Mouse (Mus musculus): ENCODE measurements at regions not wholly inside any gene's neighbourhood (a gene's known extent, or its start where the extent isn't known, plus 50 kb on each side); places are given as distances from the start of the nearest gene placed in this dataset.

- Histone ChIP-seq H3K4me3 (ENCODE audit: low read depth, low read length) (no peak overlapping the region), H3K4me1 (replicated peaks; ENCODE audit: control insufficient read depth, insufficient read depth, low read length) (no peaks in the 10 kb centered on the region), H3K27ac (ENCODE audit: low read depth, low read length) (no peak overlapping the region), H3K4me2 (no peak overlapping the region), H3K9me3 (ENCODE audit: control insufficient read depth, low read length) (no peaks in the 10 kb centered on the region; the same call in 1 of the 2 replicates), H3K9ac (ENCODE audit: low read depth, low read length) (no peak overlapping the region), H3K27me3 (replicated peaks; ENCODE audit: control insufficient read depth, insufficient read depth, low read length) (no peaks in the 10 kb centered on the region), H3K36me3 (ENCODE audit: control insufficient read depth, insufficient read depth, low read length) (no peaks in the 10 kb centered on the region)
- no peak for ATAC-seq (replicated peaks; ENCODE audit: low FRiP score)
- no peak for DNase-seq (ENCODE audit: low spot score)
- WGBS: 89% methylated on average over 6 of the region's 6 CpGs
Observed at GRCm38 (mm10) chr12:107669450-107669849, 181.0 kb downstream of the 3110018I06Rik start.

- no peak overlapping the region for H3K4me3 ChIP-seq (ENCODE audit: low read depth, low read length)
- no peak for ATAC-seq (replicated peaks; ENCODE audit: low FRiP score)
- no peak overlapping the region for H3K4me2 ChIP-seq
- no peaks in the 10 kb centered on the region for H3K27me3 ChIP-seq (replicated peaks; ENCODE audit: control insufficient read depth, insufficient read depth, low read length)
- H3K4me1 ChIP-seq (replicated peaks; ENCODE audit: control insufficient read depth, insufficient read depth, low read length): no peaks in the 10 kb centered on the region
- WGBS: 79% methylated on average over 10 of the region's 10 CpGs
- H3K9me3 ChIP-seq (ENCODE audit: control insufficient read depth, low read length): no peaks in the 10 kb centered on the region; the same call in 1 of the 2 replicates
- no peak overlapping the region for H3K9ac ChIP-seq (ENCODE audit: low read depth, low read length)
- H3K36me3 ChIP-seq (ENCODE audit: control insufficient read depth, insufficient read depth, low read length): no peaks in the 10 kb centered on the region
- no peak for DNase-seq (ENCODE audit: low spot score)
- no peak overlapping the region for H3K27ac ChIP-seq (ENCODE audit: low read depth, low read length)
Observed at GRCm38 (mm10) chr12:107669910-107670309, 181.5 kb downstream of the 3110018I06Rik start.

GRCm38 (mm10) chr12:107677076-107677475 is 188.6 kb downstream of the 3110018I06Rik start:
- no peak overlapping the region for H3K4me3 ChIP-seq (ENCODE audit: low read depth, low read length)
- ATAC-seq (replicated peaks; ENCODE audit: low FRiP score) (no peak), DNase-seq (ENCODE audit: low spot score) (no peak)
- no peaks in the 10 kb centered on the region for H3K9me3 ChIP-seq (ENCODE audit: control insufficient read depth, low read length)
- H3K4me2 ChIP-seq: no peak overlapping the region
- no peak overlapping the region for H3K27ac ChIP-seq (ENCODE audit: low read depth, low read length)
- H3K27me3 ChIP-seq (replicated peaks; ENCODE audit: control insufficient read depth, insufficient read depth, low read length): no peaks in the 10 kb centered on the region
- WGBS: 59% methylated on average over 7 of the region's 7 CpGs
- H3K9ac ChIP-seq (ENCODE audit: low read depth, low read length): no peak overlapping the region
- H3K36me3 ChIP-seq (ENCODE audit: control insufficient read depth, insufficient read depth, low read length): no peaks in the 10 kb centered on the region
- H3K4me1 ChIP-seq (replicated peaks; ENCODE audit: control insufficient read depth, insufficient read depth, low read length): no peaks in the 10 kb centered on the region

- no peaks in the 10 kb centered on the region for H3K9me3 ChIP-seq (ENCODE audit: control insufficient read depth, low read length)
- H3K4me2 ChIP-seq: no peak overlapping the region
- H3K36me3 ChIP-seq (ENCODE audit: control insufficient read depth, insufficient read depth, low read length): no peaks in the 10 kb centered on the region
- no peak overlapping the region for H3K27ac ChIP-seq (ENCODE audit: low read depth, low read length)
- no peaks in the 10 kb centered on the region for H3K27me3 ChIP-seq (replicated peaks; ENCODE audit: control insufficient read depth, insufficient read depth, low read length)
- H3K9ac ChIP-seq (ENCODE audit: low read depth, low read length): no peak overlapping the region
- H3K4me1 ChIP-seq (replicated peaks; ENCODE audit: control insufficient read depth, insufficient read depth, low read length): no peaks in the 10 kb centered on the region
- H3K4me3 ChIP-seq (ENCODE audit: low read depth, low read length): no peak overlapping the region
- DNase-seq (ENCODE audit: low spot score): no peak
- no peak for ATAC-seq (replicated peaks; ENCODE audit: low FRiP score)
- 72% methylated on average over 2 of the region's 2 CpGs for WGBS
Observed at GRCm38 (mm10) chr12:107687447-107687846, 199.0 kb downstream of the 3110018I06Rik start.

GRCm38 (mm10) chr12:107689418-107689817 is 201.0 kb downstream of the 3110018I06Rik start:
- Histone ChIP-seq H3K9me3 (ENCODE audit: control insufficient read depth, low read length) (no peaks in the 10 kb centered on the region), H3K4me2 (no peak overlapping the region), H3K27ac (ENCODE audit: low read depth, low read length) (no peak overlapping the region), H3K4me3 (ENCODE audit: low read depth, low read length) (no peak overlapping the region), H3K36me3 (ENCODE audit: control insufficient read depth, insufficient read depth, low read length) (no peaks in the 10 kb centered on the region), H3K4me1 (replicated peaks; ENCODE audit: control insufficient read depth, insufficient read depth, low read length) (no peaks in the 10 kb centered on the region), H3K27me3 (replicated peaks; ENCODE audit: control insufficient read depth, insufficient read depth, low read length) (no peaks in the 10 kb centered on the region), H3K9ac (ENCODE audit: low read depth, low read length) (no peak overlapping the region)
- ATAC-seq (replicated peaks; ENCODE audit: low FRiP score) (no peak), DNase-seq (ENCODE audit: low spot score) (no peak)
- WGBS: 54% methylated on average over 7 of the region's 7 CpGs

GRCm38 (mm10) chr12:107690061-107690460 is 201.6 kb downstream of the 3110018I06Rik start:
- Histone ChIP-seq H3K27ac (ENCODE audit: low read depth, low read length) (no peak overlapping the region), H3K4me1 (replicated peaks; ENCODE audit: control insufficient read depth, insufficient read depth, low read length) (no peaks in the 10 kb centered on the region), H3K9me3 (ENCODE audit: control insufficient read depth, low read length) (no peaks in the 10 kb centered on the region), H3K27me3 (replicated peaks; ENCODE audit: control insufficient read depth, insufficient read depth, low read length) (no peaks in the 10 kb centered on the region), H3K9ac (ENCODE audit: low read depth, low read length) (no peak overlapping the region), H3K36me3 (ENCODE audit: control insufficient read depth, insufficient read depth, low read length) (no peaks in the 10 kb centered on the region), H3K4me3 (ENCODE audit: low read depth, low read length) (no peak overlapping the region), H3K4me2 (no peak overlapping the region)
- DNase-seq (ENCODE audit: low spot score): no peak
- WGBS: 83% methylated on average over 3 of the region's 3 CpGs
- no peak for ATAC-seq (replicated peaks; ENCODE audit: low FRiP score)

DNA sequence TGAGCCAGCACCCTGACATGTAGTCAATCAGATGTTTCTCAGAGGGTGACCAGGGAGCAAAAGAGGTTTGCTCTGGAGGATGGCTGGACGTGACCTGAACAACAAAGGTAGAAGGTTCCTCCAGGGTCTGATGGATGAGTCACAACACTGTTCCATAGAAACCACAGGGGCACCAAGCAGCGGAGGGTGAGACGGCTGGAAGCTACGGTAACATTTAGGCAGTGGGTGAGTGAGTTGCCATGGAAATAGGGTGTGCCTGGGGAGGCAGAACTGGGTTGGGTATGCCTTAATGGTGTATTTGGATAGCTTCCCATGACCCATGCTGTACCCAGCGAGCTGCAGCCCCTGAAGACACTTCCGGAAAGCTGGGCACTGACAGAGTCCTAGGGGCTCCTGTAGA is 205.3 kb downstream of the 3110018I06Rik start:
- WGBS: 71% methylated on average over 6 of the region's 6 CpGs
- no peak overlapping the region for H3K9ac ChIP-seq (ENCODE audit: low read depth, low read length)
- H3K9me3 ChIP-seq (ENCODE audit: control insufficient read depth, low read length): no peaks in the 10 kb centered on the region; the same call in 1 of the 2 replicates
- no peaks in the 10 kb centered on the region for H3K27me3 ChIP-seq (replicated peaks; ENCODE audit: control insufficient read depth, insufficient read depth, low read length)
- H3K4me1 ChIP-seq (replicated peaks; ENCODE audit: control insufficient read depth, insufficient read depth, low read length): no peaks in the 10 kb centered on the region
- no peak overlapping the region for H3K4me2 ChIP-seq
- no peak for ATAC-seq (replicated peaks; ENCODE audit: low FRiP score)
- no peaks in the 10 kb centered on the region for H3K36me3 ChIP-seq (ENCODE audit: control insufficient read depth, insufficient read depth, low read length)
- H3K4me3 ChIP-seq (ENCODE audit: low read depth, low read length): no peak overlapping the region
- H3K27ac ChIP-seq (ENCODE audit: low read depth, low read length): no peak overlapping the region
- DNase-seq (ENCODE audit: low spot score): no peak

- Histone ChIP-seq H3K27ac (ENCODE audit: low read depth, low read length) (no peak overlapping the region), H3K9me3 (ENCODE audit: control insufficient read depth, low read length) (no peaks in the 10 kb centered on the region; the same call in 1 of the 2 replicates), H3K27me3 (replicated peaks; ENCODE audit: control insufficient read depth, insufficient read depth, low read length) (no peaks in the 10 kb centered on the region), H3K4me2 (no peak overlapping the region), H3K36me3 (ENCODE audit: control insufficient read depth, insufficient read depth, low read length) (no peaks in the 10 kb centered on the region), H3K4me3 (ENCODE audit: low read depth, low read length) (no peak overlapping the region), H3K4me1 (replicated peaks; ENCODE audit: control insufficient read depth, insufficient read depth, low read length) (no peaks in the 10 kb centered on the region), H3K9ac (ENCODE audit: low read depth, low read length) (no peak overlapping the region)
- 84% methylated on average over 2 of the region's 2 CpGs for WGBS
- DNase-seq (ENCODE audit: low spot score) (no peak), ATAC-seq (replicated peaks; ENCODE audit: low FRiP score) (no peak)
Observed at GRCm38 (mm10) chr12:107695014-107695413, 206.6 kb downstream of the 3110018I06Rik start.

DNA sequence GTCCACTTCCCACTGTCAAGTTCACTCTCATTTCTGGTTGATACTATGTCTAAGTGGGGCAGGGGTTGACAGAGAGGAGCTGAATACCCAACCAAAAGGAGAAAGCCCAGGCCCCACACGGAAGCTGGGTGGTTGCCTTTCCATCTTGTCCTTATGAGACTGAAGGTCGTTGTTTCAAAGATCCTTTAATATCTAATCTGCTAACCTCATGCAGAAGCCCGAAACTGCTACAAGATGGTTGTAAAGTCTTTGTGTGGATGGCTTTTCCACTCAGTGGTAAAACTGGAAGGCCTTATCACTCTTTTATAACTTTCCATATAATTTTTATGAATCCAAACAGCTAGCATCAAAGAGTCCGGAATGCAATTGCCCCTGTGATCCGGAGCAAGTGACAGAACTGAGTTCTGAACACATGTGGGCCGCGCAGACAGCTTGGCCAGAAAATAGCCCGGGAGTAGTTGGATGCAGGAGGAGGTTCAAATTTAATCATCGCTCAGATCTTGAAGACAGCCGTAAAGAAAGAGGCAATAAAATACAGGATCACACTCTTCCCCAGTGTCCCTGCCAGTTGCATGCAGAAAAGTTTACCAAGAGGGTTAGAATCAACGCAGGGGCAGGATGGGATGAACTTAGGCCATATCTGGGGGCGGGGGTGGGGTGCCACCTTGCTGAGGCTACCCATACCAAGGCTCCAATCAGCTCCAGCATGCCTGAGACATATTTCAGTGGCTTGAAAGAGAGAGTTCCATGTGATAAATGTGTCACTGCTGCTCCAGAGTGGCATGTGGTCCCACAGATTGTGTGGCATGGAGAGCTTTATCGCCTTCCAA is 207.2 kb downstream of the 3110018I06Rik start:
- Histone ChIP-seq H3K4me3 (ENCODE audit: low read depth, low read length) (no peak overlapping the region), H3K27me3 (replicated peaks; ENCODE audit: control insufficient read depth, insufficient read depth, low read length) (no peaks in the 10 kb centered on the region), H3K4me1 (replicated peaks; ENCODE audit: control insufficient read depth, insufficient read depth, low read length) (no peaks in the 10 kb centered on the region), H3K36me3 (ENCODE audit: control insufficient read depth, insufficient read depth, low read length) (no peaks in the 10 kb centered on the region), H3K9me3 (ENCODE audit: control insufficient read depth, low read length) (no peaks in the 10 kb centered on the region; the same call in 1 of the 2 replicates), H3K27ac (ENCODE audit: low read depth, low read length) (no peak overlapping the region), H3K4me2 (no peak overlapping the region), H3K9ac (ENCODE audit: low read depth, low read length) (no peak overlapping the region)
- no peak for DNase-seq (ENCODE audit: low spot score)
- no peak for ATAC-seq (replicated peaks; ENCODE audit: low FRiP score)
- WGBS: 84% methylated on average over 13 of the region's 13 CpGs

All from liver, embryonic 11.5 days (tissue).